Mouse (Mus musculus) bone marrow macrophage, adult 2 months (primary cell): ENCODE results near the gene H2-Q7.
"Not testable (repeated sequence)": the region's sequence is repeated elsewhere in the genome, so short reads cannot be mapped to it uniquely, and the experiment has no call there.

Experiments used
- CTCF ChIP-seq: IDR thresholded peaks from 2 replicates; pipeline ENCODE4 v1.5.1; 2012; ENCODE audit warnings: low read depth, mild to moderate bottlenecking, low read length, moderate library complexity
- POLR2A ChIP-seq: IDR thresholded peaks from 2 replicates; pipeline ENCODE4 v1.6.1; 2012; ENCODE audit warnings: mild to moderate bottlenecking, low read depth, low read length, borderline replicate concordance

DNA sequence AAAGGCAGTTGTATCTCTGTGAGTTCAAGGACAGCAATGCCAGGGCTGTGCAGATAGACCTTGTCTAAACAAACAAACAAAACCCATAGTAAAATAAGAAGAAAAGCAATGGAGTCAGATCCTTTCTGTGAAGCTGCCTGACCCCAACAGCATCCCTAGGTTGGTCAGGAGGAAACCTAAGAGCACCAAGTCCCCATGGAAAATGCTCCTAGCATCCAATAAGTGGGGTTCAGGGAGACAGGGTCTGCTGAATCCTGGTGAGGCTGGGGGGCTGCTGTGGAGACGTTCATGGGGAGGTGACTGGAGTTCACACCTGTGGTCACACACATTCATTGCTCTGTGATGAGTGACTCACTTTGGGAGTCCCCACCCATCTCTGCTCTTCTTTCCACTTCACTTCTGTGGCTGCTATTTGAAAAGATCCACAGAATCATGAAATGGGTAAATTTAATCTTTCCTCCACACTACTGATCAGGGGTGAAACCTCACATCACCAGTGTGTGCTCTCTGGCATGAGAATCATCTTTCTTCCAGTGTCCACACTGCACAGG lies 1.5 kb upstream of the H2-Q7 start:
- TF ChIP-seq POLR2A, CTCF: not testable (repeated sequence)
